Mouse (Mus musculus): Measurements from ENCODE around the gene Olfr776. TPM values are rescaled to one million over a fixed set of nuclear protein-coding genes. Genes with fewer than 3 reads are reported as not detected.
"Not testable (repeated sequence)": the region's sequence is repeated elsewhere in the genome, so short reads cannot be mapped to it uniquely, and the experiment has no call there.

The Olfr776 gene
- total RNA-seq (2017), result not detected in 2 replicates

GRCm38 (mm10) chr10:129258827-129259226 lies at the start of gene Olfr776:
TSS of gene Olfr776 (plus strand) at chr10:129259127.
- ATAC-seq (ENCODE audit: extremely low read depth, insufficient number of reproducible peaks, low FRiP score, poor library complexity, severe bottlenecking), result no peak

GRCm38 (mm10) chr10:129230737-129231136 lies 28.2 kb upstream of the Olfr776 start:
- no peak for ATAC-seq (ENCODE audit: extremely low read depth, insufficient number of reproducible peaks, low FRiP score, poor library complexity, severe bottlenecking)

GRCm38 (mm10) chr10:129235904-129236303 lies 23.0 kb upstream of the Olfr776 start, which contains the start of gene Olfr774:
TSS of gene Olfr774 (plus strand) at chr10:129236204.
- no peak for ATAC-seq (ENCODE audit: extremely low read depth, insufficient number of reproducible peaks, low FRiP score, poor library complexity, severe bottlenecking)

GRCm38 (mm10) chr10:129248112-129248511 lies 10.8 kb upstream of the Olfr776 start, which contains the start of gene Olfr775:
TSS of gene Olfr775 (plus strand) at chr10:129248412.
- no peak for ATAC-seq (ENCODE audit: extremely low read depth, insufficient number of reproducible peaks, low FRiP score, poor library complexity, severe bottlenecking)

- no peak for ATAC-seq (ENCODE audit: extremely low read depth, insufficient number of reproducible peaks, low FRiP score, poor library complexity, severe bottlenecking)
Observed at GRCm38 (mm10) chr10:129271081-129271535, 12.2 kb downstream of the Olfr776 start, which contains the start of gene Olfr777. TSS of gene Olfr777 (minus strand) at chr10:129271485.

- ATAC-seq (ENCODE audit: extremely low read depth, insufficient number of reproducible peaks, low FRiP score, poor library complexity, severe bottlenecking), result not testable (repeated sequence)
Observed at GRCm38 (mm10) chr10:129312973-129313372, 54.0 kb downstream of the Olfr776 start.

- ATAC-seq (ENCODE audit: extremely low read depth, insufficient number of reproducible peaks, low FRiP score, poor library complexity, severe bottlenecking), result not testable (repeated sequence)
Observed at GRCm38 (mm10) chr10:129313521-129313920, 54.6 kb downstream of the Olfr776 start.

Other genes with a start within 250 kb of the Olfr776 start
- gene Olfr763, start 248.3 kb upstream of the Olfr776 start, total RNA-seq (2017), result not detected in 2 replicates
- gene Olfr764-ps1, start 219.2 kb upstream of the Olfr776 start, total RNA-seq (2017), result not detected in 2 replicates
- gene Olfr765, start 209.1 kb upstream of the Olfr776 start, total RNA-seq (2017), result not detected in 2 replicates
- gene Olfr766-ps1, start 190.2 kb upstream of the Olfr776 start, total RNA-seq (2017), result not detected in 2 replicates
- gene Olfr767, start 176.2 kb upstream of the Olfr776 start, total RNA-seq (2017), result 0.12 TPM in 1 of 2 replicates, not detected in the other
- gene Olfr768, start 159.8 kb upstream of the Olfr776 start, total RNA-seq (2017), result not detected in 2 replicates
- not detected in 2 replicates for gene Olfr769, start 141.3 kb upstream of the Olfr776 start, total RNA-seq (2017)
- gene Olfr770, start 120.1 kb upstream of the Olfr776 start, total RNA-seq (2017), result not detected in 2 replicates
- gene Olfr771, start 94.4 kb upstream of the Olfr776 start, total RNA-seq (2017), result not detected in 2 replicates
- not detected in 2 replicates for gene Olfr772, start 81.2 kb upstream of the Olfr776 start, total RNA-seq (2017)
- not detected in 2 replicates for gene Olfr773, start 71.7 kb upstream of the Olfr776 start, total RNA-seq (2017)
- 0.93 TPM in 1 of 2 replicates, not detected in the other for gene Olfr774, start 22.9 kb upstream of the Olfr776 start, total RNA-seq (2017)
- gene Olfr775, start 10.7 kb upstream of the Olfr776 start, total RNA-seq (2017), result not detected in 2 replicates
- not detected in 2 replicates for gene Olfr777, start 12.4 kb downstream of the Olfr776 start, total RNA-seq (2017)
- gene Olfr780, start 59.0 kb downstream of the Olfr776 start, total RNA-seq (2017), result not detected in 2 replicates
- not detected in 2 replicates for gene Olfr781, start 69.7 kb downstream of the Olfr776 start, total RNA-seq (2017)
- gene Olfr782, start 89.7 kb downstream of the Olfr776 start, total RNA-seq (2017), result not detected in 2 replicates
- gene Olfr784, start 125.0 kb downstream of the Olfr776 start, total RNA-seq (2017), result not detected in 2 replicates
- gene Olfr785, start 146.3 kb downstream of the Olfr776 start, total RNA-seq (2017), result not detected in 2 replicates
- not detected in 2 replicates for gene Olfr786, start 168.2 kb downstream of the Olfr776 start, total RNA-seq (2017)
- gene Olfr787, start 202.7 kb downstream of the Olfr776 start, total RNA-seq (2017), result not detected in 2 replicates
- not detected in 2 replicates for gene Olfr788, start 211.9 kb downstream of the Olfr776 start, total RNA-seq (2017)
- gene Olfr789, start 225.6 kb downstream of the Olfr776 start, total RNA-seq (2017), result not detected in 2 replicates
- not detected in 2 replicates for gene Olfr790, start 239.4 kb downstream of the Olfr776 start, total RNA-seq (2017)